Mouse (Mus musculus) telencephalon, adult 2 months (tissue): ENCODE data around the gene Tspan4.

ENCODE experiments used
- DNase-seq: peaks from one replicate; pipeline ENCODE4 v3.0.0-alpha.2; 2011; ENCODE audit warnings: low read depth, low spot score

Tspan4 gene

GRCm38 (mm10) chr7:141461521-141462332, 13.3 kb upstream of the Tspan4 start:
- DNase-seq = no peak

- no peak for DNase-seq
Measured at GRCm38 (mm10) chr7:141462333-141462821, 12.7 kb upstream of the Tspan4 start.

GRCm38 (mm10) chr7:141463824-141464602, 11.0 kb upstream of the Tspan4 start:
- no peak for DNase-seq

GRCm38 (mm10) chr7:141464603-141465201, 10.3 kb upstream of the Tspan4 start:
- DNase-seq = no peak

GRCm38 (mm10) chr7:141465388-141466044, 9.5 kb upstream of the Tspan4 start:
- no peak for DNase-seq

GRCm38 (mm10) chr7:141466045-141466394, 9.0 kb upstream of the Tspan4 start:
- no peak for DNase-seq

- DNase-seq = no peak
Measured at GRCm38 (mm10) chr7:141466607-141467148, 8.4 kb upstream of the Tspan4 start.

- DNase-seq = no peak
Measured at GRCm38 (mm10) chr7:141467230-141468030, 7.6 kb upstream of the Tspan4 start, which contains the start of gene Cd151. Cd151 (plus strand) TSS chr7:141467392.

- DNase-seq = no peak
Measured at GRCm38 (mm10) chr7:141468164-141468521, 6.9 kb upstream of the Tspan4 start.

- no peak for DNase-seq
Measured at GRCm38 (mm10) chr7:141468522-141469211, 6.4 kb upstream of the Tspan4 start.

GRCm38 (mm10) chr7:141469352-141469751, 5.7 kb upstream of the Tspan4 start:
- no peak for DNase-seq

- no peak for DNase-seq
Measured at GRCm38 (mm10) chr7:141469901-141470636, 5.0 kb upstream of the Tspan4 start.

GRCm38 (mm10) chr7:141470637-141470944, 4.4 kb upstream of the Tspan4 start:
- no peak for DNase-seq

- no peak for DNase-seq
Measured at GRCm38 (mm10) chr7:141471236-141471635, 3.8 kb upstream of the Tspan4 start.

GRCm38 (mm10) chr7:141472226-141472625, 2.8 kb upstream of the Tspan4 start:
- DNase-seq = no peak

GRCm38 (mm10) chr7:141472763-141473162, 2.3 kb upstream of the Tspan4 start:
- no peak for DNase-seq

GRCm38 (mm10) chr7:141474160-141474559, 880 bp upstream of the Tspan4 start:
- no peak for DNase-seq

GRCm38 (mm10) chr7:141475805-141476158, 742 bp downstream of the Tspan4 start:
- no peak for DNase-seq

GRCm38 (mm10) chr7:141476226-141476980, 1.4 kb downstream of the Tspan4 start:
- DNase-seq = no peak
